Mouse (Mus musculus) CH12.LX (cell line): ENCODE results near the gene C1qtnf9. TPM values are rescaled to one million over a fixed set of nuclear protein-coding genes. Genes with fewer than 3 reads are reported as not detected.
A peak's percentile ranks its signal among the peaks of the same experiment; 100 is the strongest.

ENCODE experiments used
- DNase-seq: peaks from one replicate; pipeline ENCODE4 v3.0.0-alpha.2; 2013; ENCODE audit errors: extremely low read depth
- H3K27ac ChIP-seq: 2 replicates; pipeline ENCODE4 v1.5.1; 2012; ENCODE audit warnings: low read depth, mild to moderate bottlenecking, control low read depth, moderate library complexity; ENCODE audit not compliant: insufficient read depth
- H3K27me3 ChIP-seq: replicated peaks from 2 replicates; pipeline ENCODE3; 2012; ENCODE audit warnings: inconsistent platforms
- H3K36me3 ChIP-seq, 2 experiments: replicated peaks in 1 of 2; 2 replicates each; pipeline versions ENCODE3 to v1.6.1; 2012; ENCODE audit warnings: inconsistent platforms in 1 of 2, low read length in 1 of 2, mild to moderate bottlenecking in 1 of 2, mixed read lengths in 1 of 2, moderate library complexity in 1 of 2; ENCODE audit not compliant: control insufficient read depth in 1 of 2, insufficient read depth in 1 of 2
- H3K4me1 ChIP-seq, 2 experiments: 2 replicates each; pipeline ENCODE4 v1.6.1; 2012; ENCODE audit warnings: inconsistent platforms in 1 of 2, moderate library complexity in 1 of 2; ENCODE audit not compliant: insufficient read depth in 2 of 2, control insufficient read depth in 1 of 2
- H3K4me2 ChIP-seq: 2 replicates; pipeline ENCODE4 v1.6.1; 2012; ENCODE audit warnings: low read depth, mild to moderate bottlenecking, control low read depth; ENCODE audit not compliant: poor library complexity, insufficient read depth, severe bottlenecking
- H3K4me3 ChIP-seq, 3 experiments: fragments of 150-350 bp in 1 of 3; sonication (generic) in 1 of 3; replicated peaks in 1 of 3; 2 replicates each; pipeline versions ENCODE3 to v1.5.1; 2011 to 2012; ENCODE audit warnings: low read depth in 2 of 3, low read length in 2 of 3, mild to moderate bottlenecking in 2 of 3, moderate library complexity in 2 of 3, control low read depth in 1 of 3, improper control_type of control experiment in 1 of 3, inconsistent platforms in 1 of 3, mixed read lengths in 1 of 3; ENCODE audit not compliant: poor library complexity in 1 of 3
- H3K79me2 ChIP-seq: replicated peaks from 2 replicates; pipeline ENCODE4 v1.6.1; 2012; ENCODE audit warnings: mild to moderate bottlenecking, moderate library complexity; ENCODE audit not compliant: control insufficient read depth, poor library complexity, insufficient read depth, severe bottlenecking; ENCODE audit errors: extremely low read depth
- H3K9ac ChIP-seq: 2 replicates; pipeline ENCODE4 v1.6.1; 2012; ENCODE audit warnings: low read depth, mild to moderate bottlenecking, control low read depth, moderate library complexity; ENCODE audit not compliant: insufficient read depth
- H3K9me3 ChIP-seq: replicated peaks from 2 replicates; pipeline ENCODE3; 2012; ENCODE audit warnings: low read length, inconsistent platforms, mixed read lengths
- BHLHE40 ChIP-seq: IDR thresholded peaks from 2 replicates; pipeline ENCODE4 v1.6.1; 2011; ENCODE audit warnings: mild to moderate bottlenecking, low read depth, low read length, improper control_type of control experiment
- CHD1 ChIP-seq: IDR thresholded peaks from 2 replicates; pipeline ENCODE4 v1.6.1; 2012; ENCODE audit warnings: low read depth, low read length, improper control_type of control experiment, inconsistent platforms
- E2F4 ChIP-seq: IDR thresholded peaks from 2 replicates; pipeline ENCODE4 v1.6.1; 2011; ENCODE audit warnings: low read depth, low read length, improper control_type of control experiment; ENCODE audit not compliant: insufficient replicate concordance
- ELF1 ChIP-seq: IDR thresholded peaks from 2 replicates; pipeline ENCODE4 v1.6.1; 2014; ENCODE audit warnings: low read depth, mild to moderate bottlenecking, inconsistent platforms, low read length, improper control_type of control experiment
- EP300 ChIP-seq: IDR thresholded peaks from 2 replicates; pipeline ENCODE4 v1.6.1; 2011; ENCODE audit warnings: low read length, improper control_type of control experiment
- HCFC1 ChIP-seq: IDR thresholded peaks from 2 replicates; pipeline ENCODE4 v1.6.1; 2012; ENCODE audit warnings: low read depth, mild to moderate bottlenecking, inconsistent platforms, low read length, improper control_type of control experiment
- IRF4 ChIP-seq: IDR thresholded peaks from 2 replicates; pipeline ENCODE4 v1.6.1; 2014; ENCODE audit warnings: low read depth, mild to moderate bottlenecking, inconsistent platforms, low read length, improper control_type of control experiment
- JUN ChIP-seq: IDR thresholded peaks from 2 replicates; pipeline ENCODE4 v1.6.1; 2011; ENCODE audit warnings: low read depth, mild to moderate bottlenecking, low read length, improper control_type of control experiment, moderate library complexity; ENCODE audit not compliant: insufficient read depth
- JUND ChIP-seq: conservative IDR thresholded peaks from 2 replicates; pipeline ENCODE4 v1.6.1; 2011; ENCODE audit warnings: low read depth, low read length, improper control_type of control experiment
- KAT2A ChIP-seq: IDR thresholded peaks from 2 replicates; pipeline ENCODE4 v1.6.1; 2012; ENCODE audit warnings: low read length, improper control_type of control experiment, inconsistent platforms; ENCODE audit not compliant: insufficient replicate concordance
- MAFK ChIP-seq: IDR thresholded peaks from 2 replicates; pipeline ENCODE4 v1.6.1; 2011; ENCODE audit warnings: low read length, improper control_type of control experiment; ENCODE audit not compliant: insufficient replicate concordance
- MAX ChIP-seq: IDR thresholded peaks from 2 replicates; pipeline ENCODE4 v1.6.1; 2011; ENCODE audit warnings: low read length, improper control_type of control experiment
- MAZ ChIP-seq: IDR thresholded peaks from 2 replicates; pipeline ENCODE4 v1.6.1; 2012; ENCODE audit warnings: low read depth, mild to moderate bottlenecking, inconsistent platforms, low read length, improper control_type of control experiment, moderate library complexity
- MEF2A ChIP-seq: IDR thresholded peaks from 2 replicates; pipeline ENCODE4 v1.6.1; 2014; ENCODE audit warnings: low read depth, mild to moderate bottlenecking, inconsistent platforms, low read length, improper control_type of control experiment, borderline replicate concordance
- MXI1 ChIP-seq: IDR thresholded peaks from 2 replicates; pipeline ENCODE4 v1.6.1; 2011; ENCODE audit warnings: mild to moderate bottlenecking, low read depth, low read length, improper control_type of control experiment
- MYC ChIP-seq: IDR thresholded peaks from 2 replicates; pipeline ENCODE4 v1.6.1; 2011; ENCODE audit warnings: low read depth, mild to moderate bottlenecking, improper control_type of control experiment, low read length
- PAX5 ChIP-seq: IDR thresholded peaks from 2 replicates; pipeline ENCODE4 v1.6.1; 2012; ENCODE audit warnings: low read length, inconsistent platforms, mixed read lengths
- POLR2A ChIP-seq: IDR thresholded peaks from 2 replicates; pipeline ENCODE4 v1.6.1; 2011; ENCODE audit warnings: low read depth, mild to moderate bottlenecking, improper control_type of control experiment, low read length
- POLR2AphosphoS2 ChIP-seq: IDR thresholded peaks from 2 replicates; pipeline ENCODE4 v1.6.1; 2011; ENCODE audit warnings: low read depth, low read length, improper control_type of control experiment
- RAD21 ChIP-seq: IDR thresholded peaks from 2 replicates; pipeline ENCODE4 v1.6.1; 2011; ENCODE audit warnings: low read depth, mild to moderate bottlenecking, low read length, improper control_type of control experiment, moderate library complexity
- RCOR1 ChIP-seq: conservative IDR thresholded peaks from 2 replicates; pipeline ENCODE4 v1.6.1; 2012; ENCODE audit warnings: low read depth, mild to moderate bottlenecking, inconsistent platforms, low read length, improper control_type of control experiment
- SIN3A ChIP-seq: IDR thresholded peaks from 2 replicates; pipeline ENCODE4 v1.6.1; 2012; ENCODE audit warnings: low read length, improper control_type of control experiment, inconsistent platforms
- SMC3 ChIP-seq: IDR thresholded peaks from 2 replicates; pipeline ENCODE4 v1.6.1; 2011; ENCODE audit warnings: low read depth, low read length, improper control_type of control experiment
- TBP ChIP-seq: conservative IDR thresholded peaks from 2 replicates; pipeline ENCODE4 v1.6.1; 2011; ENCODE audit warnings: low read depth, low read length, improper control_type of control experiment
- TCF12 ChIP-seq: IDR thresholded peaks from 2 replicates; pipeline ENCODE4 v1.6.1; 2014; ENCODE audit warnings: low read depth, mild to moderate bottlenecking, inconsistent platforms, low read length, improper control_type of control experiment
- UBTF ChIP-seq: IDR thresholded peaks from 2 replicates; pipeline ENCODE4 v1.6.1; 2012; ENCODE audit warnings: low read depth, mild to moderate bottlenecking, inconsistent platforms, low read length, improper control_type of control experiment, moderate library complexity
- USF1 ChIP-seq: IDR thresholded peaks from 2 replicates; pipeline ENCODE4 v1.6.1; 2014; ENCODE audit warnings: low read depth, mild to moderate bottlenecking, inconsistent platforms, low read length, improper control_type of control experiment
- USF2 ChIP-seq: conservative IDR thresholded peaks from 2 replicates; pipeline ENCODE4 v1.6.1; 2011; ENCODE audit warnings: low read depth, low read length, improper control_type of control experiment
- ZC3H11A ChIP-seq: IDR thresholded peaks from 2 replicates; pipeline ENCODE4 v1.6.1; 2012; ENCODE audit warnings: low read depth, mild to moderate bottlenecking, inconsistent platforms, low read length, improper control_type of control experiment
- ZMIZ1 ChIP-seq: IDR thresholded peaks from 2 replicates; pipeline ENCODE4 v1.6.1; 2012; ENCODE audit warnings: low read depth, mild to moderate bottlenecking, inconsistent platforms, low read length, improper control_type of control experiment
- ZNF384 ChIP-seq: IDR thresholded peaks from 2 replicates; pipeline ENCODE4 v1.6.1; 2012; ENCODE audit warnings: low read depth, low read length, improper control_type of control experiment, inconsistent platforms
- dilution Hi-C: fragments of 300-500 bp; cut with MboI; formaldehyde crosslinking; loops from 2 replicates; pipeline ENCODE4 v1.14.3; 2020; ENCODE audit warnings: low sequenced_read_pairs; ENCODE audit not compliant: extremely low pct_unique_long_range_greater_than_20kb, extremely low pct_ligation_motif_present
- in situ Hi-C: fragments of 300-500 bp; cut with MboI; formaldehyde crosslinking; loops from 3 replicates; pipeline ENCODE4 v1.14.3; 2019; ENCODE audit warnings: low sequenced_read_pairs, low pct_ligation_motif_present, low pct_unique_long_range_greater_than_20kb, mixed read lengths
- polyA plus RNA-seq: library from polyadenylated mRNA; unstranded; fragments of >175 nt; gene quantifications from 2 replicates; pipeline ENCODE4 v1.2.1, GENCODE M21; 2012; ENCODE audit warnings: low read depth; ENCODE audit not compliant: insufficient read length
- total RNA-seq, 2 experiments: library from RNA; depleted of rRNA; stranded (reverse); fragments of 300-350 nt in 1 of 2; fragments of >200 nt in 1 of 2; gene quantifications; 2 replicates each; pipeline ENCODE4 v1.2.3; 2012 to 2014

The C1qtnf9 gene
- total and polyA plus RNA-seq, 3 experiments = 0.20 TPM; not detected in 2

DNA sequence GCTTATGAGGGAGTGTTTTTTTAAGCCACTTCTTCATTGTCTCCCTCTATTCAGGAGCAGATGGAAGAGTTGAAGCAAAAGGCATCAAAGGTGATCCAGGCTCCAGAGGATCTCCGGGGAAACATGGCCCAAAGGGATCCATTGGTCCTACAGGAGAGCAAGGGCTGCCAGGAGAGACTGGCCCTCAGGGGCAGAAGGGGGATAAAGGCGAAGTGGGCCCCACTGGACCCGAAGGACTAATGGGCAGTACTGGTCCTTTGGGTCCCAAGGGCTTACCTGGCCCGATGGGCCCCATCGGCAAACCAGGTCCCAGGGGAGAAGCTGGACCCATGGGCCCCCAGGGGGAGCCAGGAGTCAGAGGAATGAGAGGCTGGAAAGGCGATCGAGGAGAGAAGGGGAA lies 11.3 kb downstream of the C1qtnf9 start:
- Histone ChIP-seq H3K4me2 (no peak overlapping the region), H3K79me2 (no peaks in the 10 kb centered on the region), H3K9ac (no peak overlapping the region), H3K27ac (no peak overlapping the region), H3K4me3 (no peak overlapping the region), H3K4me1 (peaks cover 15 to 47% of the 10 kb centered on the region in 2 experiments), H3K27me3 (no peaks in the 10 kb centered on the region), H3K9me3 (peaks cover 4% of the 10 kb centered on the region), H3K36me3 (peaks cover 0 to 10% of the 10 kb centered on the region in 2 experiments)
- dilution Hi-C loops = no loop called here
- DNase-seq = no peak
- TF ChIP-seq EP300 (no peak), MAX (no peak), ZMIZ1 (no peak), TBP (no peak), USF1 (no peak), POLR2AphosphoS2 (no peak), UBTF (no peak), IRF4 (no peak), SMC3 (no peak)
- in situ Hi-C loops = loop anchor here (10.0 kb wide), 1 partner anchor 254 kb away; no protein-coding TSS in a partner anchor

GRCm38 (mm10) chr14:60782121-60782656 lies 14.3 kb downstream of the C1qtnf9 start:
- Histone ChIP-seq H3K27me3 (no peaks in the 10 kb centered on the region), H3K36me3 (peaks cover 1 to 18% of the 10 kb centered on the region in 2 experiments), H3K79me2 (peaks cover 12% of the 10 kb centered on the region), H3K4me2 (peak overlapping the region; percentile 97), H3K9me3 (peaks cover 4% of the 10 kb centered on the region), H3K4me1 (peaks cover 9 to 51% of the 10 kb centered on the region in 2 experiments), H3K27ac (peak overlapping the region; percentile 82), H3K9ac (peak overlapping the region; percentile 61), H3K4me3 (peak overlapping the region; percentile 41 to 47 (median 44))
- in situ Hi-C loops (no loop called here), dilution Hi-C loops (no loop called here)
- DNase-seq = peak; percentile 57
- TF ChIP-seq PAX5 (no peak), RAD21 (no peak), IRF4 (peak; percentile 70), ZC3H11A (no peak), MAFK (no peak), MEF2A (peak; percentile 22; the same call in 1 of the 2 replicates), KAT2A (no peak), ZNF384 (no peak), MAZ (no peak), POLR2A (peak; percentile 40), MAX (no peak), RCOR1 (0 out of 2 replicates have a peak, but pooled peaks have one; percentile 49), USF2 (no peak), MYC (peak; percentile 73; the same call in 1 of the 2 replicates), SIN3A (peak; percentile 84), USF1 (no peak), HCFC1 (0 out of 2 replicates have a peak, but pooled peaks have one; percentile 23), POLR2AphosphoS2 (no peak), TBP (0 out of 2 replicates have a peak, but pooled peaks have one; percentile 27), ELF1 (peak; percentile 79), EP300 (peak; percentile 76), TCF12 (peak; percentile 82), BHLHE40 (peak; percentile 31; the same call in 1 of the 2 replicates), MXI1 (peak; percentile 69), SMC3 (no peak), CHD1 (peak; percentile 45; the same call in 1 of the 2 replicates), JUND (no peak), JUN (no peak), E2F4 (no peak)
